Mouse (Mus musculus) common myeloid progenitor, adult 5-6 weeks (primary cell): Measurements from ENCODE around the gene Igfn1. TPM values are rescaled to one million over a fixed set of nuclear protein-coding genes. Genes with fewer than 3 reads are reported as not detected.

Source experiments
- ATAC-seq: replicated peaks from 2 replicates; pipeline ENCODE4 v1.8.0; 2016; ENCODE audit warnings: low read depth, mild to moderate bottlenecking, moderate TSS enrichment, inconsistent platforms; ENCODE audit not compliant: poor library complexity, severe bottlenecking
- total RNA-seq: library from RNA; stranded (forward); fragments of 200-1000, 187-1606 nt; gene quantifications from 2 replicates; pipeline ENCODE4 v1.2.3, GENCODE M21; 2017

Gene Igfn1
- total RNA-seq, 1 experiment from 2014 or later: not detected

- peak; percentile 36; the same call in 1 of the 2 replicates for ATAC-seq
These were observed 64.7 kb downstream of the Igfn1 start for GRCm38 (mm10) chr1:135941259-135942006.

- ATAC-seq: no peak
These were observed 70.1 kb downstream of the Igfn1 start for GRCm38 (mm10) chr1:135936091-135936490.

GRCm38 (mm10) chr1:135933704-135934293, 72.3 kb downstream of the Igfn1 start:
- no peak for ATAC-seq

GRCm38 (mm10) chr1:135929876-135930275, 76.3 kb downstream of the Igfn1 start:
- ATAC-seq: no peak

GRCm38 (mm10) chr1:135925848-135926247, 80.3 kb downstream of the Igfn1 start:
- ATAC-seq: no peak

GRCm38 (mm10) chr1:135924377-135924994, 81.7 kb downstream of the Igfn1 start:
- no peak for ATAC-seq

- ATAC-seq: no peak
These were observed 82.9 kb downstream of the Igfn1 start for GRCm38 (mm10) chr1:135923229-135923628.

- ATAC-seq: peak; percentile 36; the same call in 1 of the 2 replicates
These were observed 87.3 kb downstream of the Igfn1 start, which contains the start of gene Pkp1 for GRCm38 (mm10) chr1:135918644-135919407. Gene Pkp1 (minus strand): TSS chr1:135919207.

- no peak for ATAC-seq
These were observed 88.9 kb downstream of the Igfn1 start for GRCm38 (mm10) chr1:135917206-135917605.

GRCm38 (mm10) chr1:135916486-135917058, 89.6 kb downstream of the Igfn1 start:
- ATAC-seq: no peak

- peak; percentile 82 for ATAC-seq
These were observed 92.5 kb downstream of the Igfn1 start for GRCm38 (mm10) chr1:135913657-135914056.

GRCm38 (mm10) chr1:135909381-135909780, 96.8 kb downstream of the Igfn1 start:
- ATAC-seq: no peak

GRCm38 (mm10) chr1:135906736-135907135, 99.4 kb downstream of the Igfn1 start:
- no peak for ATAC-seq

Other genes with a start within 250 kb of the Igfn1 start
- 1.6 and 2.2 TPM in 2 replicates for gene Phlda3, start 240.2 kb downstream of the Igfn1 start, total RNA-seq
- gene Tnni1, start 226.9 kb downstream of the Igfn1 start, total RNA-seq: not detected in 2 replicates
- not detected in 2 replicates for gene Lad1, start 187.7 kb downstream of the Igfn1 start, total RNA-seq
- not detected in 2 replicates for gene Tnnt2, start 170.0 kb downstream of the Igfn1 start, total RNA-seq
- gene Pkp1, start 87.1 kb downstream of the Igfn1 start, total RNA-seq: not detected in 2 replicates
- gene Tmem9, start 1.8 kb upstream of the Igfn1 start, total RNA-seq: 20.9 and 22.0 TPM in 2 replicates
- gene Ascl5, start 44.5 kb upstream of the Igfn1 start, total RNA-seq: not detected in 2 replicates
- not detected in 2 replicates for gene Cacna1s, start 46.4 kb upstream of the Igfn1 start, total RNA-seq
- 13.4 and 13.5 TPM in 2 replicates for gene Kif21b, start 125.0 kb upstream of the Igfn1 start, total RNA-seq
- gene Mroh3, start 206.5 kb upstream of the Igfn1 start, total RNA-seq: not detected in 2 replicates
- not detected in 2 replicates for gene Inava, start 227.9 kb upstream of the Igfn1 start, total RNA-seq